Mouse (Mus musculus): ENCODE results near the gene Dnajc4. TPM values are rescaled to one million over a fixed set of nuclear protein-coding genes. Genes with fewer than 3 reads are reported as not detected.

The Dnajc4 gene
- polyA plus RNA-seq (2012; rRNA removed): 24.1 and 25.3 TPM in 2 replicates

- TF ChIP-seq CTCF (IDR thresholded peaks at IDR 0.05; ENCODE audit: extremely low read depth, insufficient read depth, insufficient read length, insufficient replicate concordance): 0 out of 2 replicates have a peak, but pooled peaks have one; percentile 7
- TF ChIP-seq POLR2A (IDR thresholded peaks at IDR 0.05; ENCODE audit: low read depth, low read length): peak; percentile 19
These were observed at the start of gene Dnajc4 for GRCm38 (mm10) chr19:6992011-6992858. Gene Dnajc4, minus strand, starts transcription at chr19:6992572.

GRCm38 (mm10) chr19:7041171-7041570 is 48.8 kb upstream of the Dnajc4 start:
- no peak for TF ChIP-seq CTCF (IDR thresholded peaks at IDR 0.05; ENCODE audit: extremely low read depth, insufficient read depth, insufficient read length, insufficient replicate concordance)
- no peak for TF ChIP-seq POLR2A (IDR thresholded peaks at IDR 0.05; ENCODE audit: low read depth, low read length)
- no peaks in the 10 kb centered on the region for H3K27me3 ChIP-seq (ENCODE audit: control insufficient read depth, insufficient read depth, low read length)
- H3K4me3 ChIP-seq (ENCODE audit: extremely low read depth, insufficient read depth, insufficient read length): no peak overlapping the region
- H3K4me1 ChIP-seq (ENCODE audit: control insufficient read depth, insufficient read depth, insufficient read length): peaks cover 10% of the 10 kb centered on the region
- no peaks in the 10 kb centered on the region for H3K36me3 ChIP-seq (ENCODE audit: control insufficient read depth, insufficient read depth, low read length)
- H3K27ac ChIP-seq (ENCODE audit: insufficient read depth, low read length): peak overlapping the region; percentile 87; the same call in 1 of the 2 replicates
- 90% methylated on average over 2 of the region's 2 CpGs for WGBS
- DNase-seq (ENCODE audit: low read depth in 1 of 2, low spot score in 2 of 2): no peak

More at GRCm38 (mm10) chr19:6992011-6992858, at the start of gene Dnajc4:
- peak; percentile 95 to 97 for DNase-seq (ENCODE audit: low read depth in 1 of 2, low spot score in 2 of 2)
- peak within 1 kb of the TSS; percentile 73 for H3K4me3 ChIP-seq (ENCODE audit: extremely low read depth, insufficient read depth, insufficient read length)
- under 1% methylated on average over 37 of the region's 37 CpGs for WGBS
- H3K4me1 ChIP-seq (ENCODE audit: control insufficient read depth, insufficient read depth, insufficient read length): peaks cover 20% of the 10 kb centered on the region
- H3K27me3 ChIP-seq (ENCODE audit: control insufficient read depth, insufficient read depth, low read length): no peaks in the 10 kb centered on the region
- no peaks in the 10 kb centered on the region for H3K36me3 ChIP-seq (ENCODE audit: control insufficient read depth, insufficient read depth, low read length)
- peak within 1 kb of the TSS; percentile 26; the same call in 1 of the 2 replicates for H3K27ac ChIP-seq (ENCODE audit: insufficient read depth, low read length)

- Histone ChIP-seq H3K4me1 (ENCODE audit: control insufficient read depth, insufficient read depth, insufficient read length) (peaks cover 10% of the 10 kb centered on the region), H3K36me3 (ENCODE audit: control insufficient read depth, insufficient read depth, low read length) (no peaks in the 10 kb centered on the region), H3K4me3 (ENCODE audit: extremely low read depth, insufficient read depth, insufficient read length) (peak overlapping the region; percentile 64), H3K27me3 (ENCODE audit: control insufficient read depth, insufficient read depth, low read length) (no peaks in the 10 kb centered on the region), H3K27ac (ENCODE audit: insufficient read depth, low read length) (peak overlapping the region; percentile 87)
- WGBS: 14% methylated on average over 13 of the region's 13 CpGs
- TF ChIP-seq CTCF (IDR thresholded peaks at IDR 0.05; ENCODE audit: extremely low read depth, insufficient read depth, insufficient read length, insufficient replicate concordance) (no peak), POLR2A (IDR thresholded peaks at IDR 0.05; ENCODE audit: low read depth, low read length) (no peak)
- no peak for DNase-seq (ENCODE audit: low read depth in 1 of 2, low spot score in 2 of 2)
These were observed 48.3 kb upstream of the Dnajc4 start for GRCm38 (mm10) chr19:7040637-7041130.

GRCm38 (mm10) chr19:7039841-7040636 is 47.7 kb upstream of the Dnajc4 start, which contains the start of gene Stip1:
Gene Stip1, minus strand, starts transcription at chr19:7039967.
- peak within 1 kb of the TSS; percentile 70 for H3K4me3 ChIP-seq (ENCODE audit: extremely low read depth, insufficient read depth, insufficient read length)
- peak within 1 kb of the TSS; percentile 87 for H3K27ac ChIP-seq (ENCODE audit: insufficient read depth, low read length)
- WGBS: under 1% methylated on average over 48 of the region's 49 CpGs
- DNase-seq (ENCODE audit: low read depth in 1 of 2, low spot score in 2 of 2): peak; percentile 100
- TF ChIP-seq POLR2A (IDR thresholded peaks at IDR 0.05; ENCODE audit: low read depth, low read length) (peak; percentile 94), CTCF (IDR thresholded peaks at IDR 0.05; ENCODE audit: extremely low read depth, insufficient read depth, insufficient read length, insufficient replicate concordance) (peak; percentile 29; the same call in 1 of the 2 replicates)
- H3K27me3 ChIP-seq (ENCODE audit: control insufficient read depth, insufficient read depth, low read length): no peaks in the 10 kb centered on the region
- H3K36me3 ChIP-seq (ENCODE audit: control insufficient read depth, insufficient read depth, low read length): peaks cover 2% of the 10 kb centered on the region
- peaks cover 10% of the 10 kb centered on the region for H3K4me1 ChIP-seq (ENCODE audit: control insufficient read depth, insufficient read depth, insufficient read length)

- DNase-seq (ENCODE audit: low read depth in 1 of 2, low spot score in 2 of 2): peak in 1 of 2 experiments; percentile 51
- TF ChIP-seq POLR2A (IDR thresholded peaks at IDR 0.05; ENCODE audit: low read depth, low read length) (no peak), CTCF (IDR thresholded peaks at IDR 0.05; ENCODE audit: extremely low read depth, insufficient read depth, insufficient read length, insufficient replicate concordance) (no peak)
- H3K36me3 ChIP-seq (ENCODE audit: control insufficient read depth, insufficient read depth, low read length): peaks cover 7% of the 10 kb centered on the region
- H3K27ac ChIP-seq (ENCODE audit: insufficient read depth, low read length): peak overlapping the region; percentile 69
- H3K4me1 ChIP-seq (ENCODE audit: control insufficient read depth, insufficient read depth, insufficient read length): peaks cover 10% of the 10 kb centered on the region
- 2% methylated on average over 35 of the region's 35 CpGs for WGBS
- H3K4me3 ChIP-seq (ENCODE audit: extremely low read depth, insufficient read depth, insufficient read length): peak overlapping the region; percentile 70
- H3K27me3 ChIP-seq (ENCODE audit: control insufficient read depth, insufficient read depth, low read length): no peaks in the 10 kb centered on the region
These were observed 46.8 kb upstream of the Dnajc4 start for GRCm38 (mm10) chr19:7039088-7039720.

- TF ChIP-seq POLR2A (IDR thresholded peaks at IDR 0.05; ENCODE audit: low read depth, low read length): no peak
- WGBS: 94% methylated on average over 5 of the region's 5 CpGs
- Histone ChIP-seq H3K27ac (ENCODE audit: insufficient read depth, low read length) (no peak overlapping the region), H3K4me3 (ENCODE audit: extremely low read depth, insufficient read depth, insufficient read length) (no peak overlapping the region), H3K4me1 (ENCODE audit: control insufficient read depth, insufficient read depth, insufficient read length) (peaks cover 5% of the 10 kb centered on the region), H3K36me3 (ENCODE audit: control insufficient read depth, insufficient read depth, low read length) (peaks cover 39% of the 10 kb centered on the region), H3K27me3 (ENCODE audit: control insufficient read depth, insufficient read depth, low read length) (no peaks in the 10 kb centered on the region)
- no peak for DNase-seq (ENCODE audit: low read depth in 1 of 2, low spot score in 2 of 2)
These were observed 41.6 kb upstream of the Dnajc4 start for GRCm38 (mm10) chr19:7034006-7034405.
